Mouse (Mus musculus): ENCODE data around the gene Ugcg.

Ugcg gene
- long read RNA-seq, experiment 1, partial matches to known transcripts: 0 of 2 reads
- long read RNA-seq, experiment 1, other reads (novel, unspliced or antisense): 2 of 2 reads
- long read RNA-seq, experiment 2, full-length matches to known transcripts: 1 of 2 reads
- long read RNA-seq, experiment 2, partial matches to known transcripts: 0 of 2 reads
- long read RNA-seq, experiment 2, other reads (novel, unspliced or antisense): 1 of 2 reads

DNA sequence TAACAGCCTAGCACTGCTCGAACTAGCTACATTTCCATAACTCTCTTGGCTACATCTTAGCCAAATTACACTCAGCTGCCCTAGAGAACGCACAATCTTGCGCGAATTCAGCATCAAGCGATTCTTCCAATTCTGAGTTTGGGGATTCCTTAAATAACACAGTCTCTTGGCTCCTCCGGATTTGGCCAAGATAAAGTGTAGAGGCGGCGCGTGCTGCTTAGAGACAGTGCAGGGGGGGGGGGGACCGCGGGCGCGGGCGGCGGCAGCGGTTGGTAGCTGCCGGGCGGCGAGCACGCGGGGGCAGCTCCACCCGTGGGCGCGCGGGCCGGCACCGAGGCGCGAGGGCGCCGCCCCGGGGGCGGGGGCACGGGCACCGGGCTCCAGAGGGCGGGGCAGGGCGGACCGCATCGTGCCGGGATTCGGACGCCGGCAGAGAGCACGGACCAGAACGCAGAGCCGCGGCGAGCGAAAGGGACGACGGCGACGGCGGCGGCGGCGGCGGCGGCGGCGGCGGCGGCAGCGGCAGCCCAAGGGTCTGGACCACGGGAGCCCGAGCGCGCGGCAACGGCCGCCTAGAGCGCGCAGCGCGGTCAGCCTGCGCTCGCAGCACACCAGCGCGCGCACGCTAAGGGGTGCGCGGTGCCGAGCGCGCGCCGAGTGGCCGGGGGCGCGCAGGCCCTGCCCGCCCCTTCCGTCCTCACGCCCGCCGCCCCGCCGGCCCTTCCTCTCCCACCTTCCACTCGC, at the start of gene Ugcg:
TSS of gene Ugcg (plus strand) at position 456 of the 744 bp plus-strand sequence.
- intact Hi-C loops (cut with DNase I): loop anchor here (5.0 kb wide), 3 partner anchors 67 to 133 kb away; no protein-coding TSS in a partner anchor

DNA sequence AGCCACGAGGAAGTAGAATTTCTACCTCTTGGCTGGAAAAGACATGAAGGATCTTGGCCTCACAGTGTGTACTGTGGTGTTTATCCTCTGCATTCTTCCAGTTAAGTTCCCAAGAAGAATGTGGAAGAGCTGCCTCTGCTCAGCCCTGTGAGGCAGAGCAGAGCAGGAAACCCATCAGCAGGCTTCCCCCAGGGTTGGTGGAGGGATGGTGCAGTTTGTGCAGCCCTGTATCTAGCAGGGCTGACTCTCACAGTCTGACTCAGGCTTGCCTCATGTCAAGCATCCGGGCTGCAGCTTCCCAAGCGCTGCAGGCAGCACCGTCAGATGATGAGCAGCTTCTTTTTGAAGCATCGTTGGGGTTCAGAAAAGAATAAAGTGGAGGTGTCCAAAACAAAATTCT, 40.0 kb upstream of the Ugcg start:
- intact Hi-C loops (cut with DNase I): no loop called here

DNA sequence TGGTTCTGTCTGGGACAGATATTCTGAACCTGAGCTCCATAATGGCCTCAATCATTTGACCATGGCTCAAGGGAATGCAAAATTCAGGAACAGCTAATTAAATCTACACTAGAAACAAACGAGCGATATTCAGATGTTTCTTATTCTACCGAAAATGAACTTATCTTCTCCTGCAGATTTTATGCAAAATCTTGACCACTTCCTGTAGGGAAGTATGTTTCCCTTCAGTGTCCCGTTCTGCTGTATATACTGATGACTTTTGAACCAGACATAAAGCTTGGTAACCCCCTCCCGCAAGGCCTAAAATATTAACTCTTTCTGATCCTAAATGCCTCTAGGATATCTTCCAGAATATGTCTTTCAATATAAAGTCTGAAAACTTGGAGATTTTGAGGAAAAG, 38.1 kb upstream of the Ugcg start:
- intact Hi-C loops (cut with DNase I): no loop called here

- intact Hi-C loops (cut with DNase I): no loop called here
These were observed 37.1 kb upstream of the Ugcg start for GRCm38 (mm10) chr4:59151953-59152352.

GRCm38 (mm10) chr4:59156897-59157592, 32.0 kb upstream of the Ugcg start:
- intact Hi-C loops (cut with DNase I): no loop called here

DNA sequence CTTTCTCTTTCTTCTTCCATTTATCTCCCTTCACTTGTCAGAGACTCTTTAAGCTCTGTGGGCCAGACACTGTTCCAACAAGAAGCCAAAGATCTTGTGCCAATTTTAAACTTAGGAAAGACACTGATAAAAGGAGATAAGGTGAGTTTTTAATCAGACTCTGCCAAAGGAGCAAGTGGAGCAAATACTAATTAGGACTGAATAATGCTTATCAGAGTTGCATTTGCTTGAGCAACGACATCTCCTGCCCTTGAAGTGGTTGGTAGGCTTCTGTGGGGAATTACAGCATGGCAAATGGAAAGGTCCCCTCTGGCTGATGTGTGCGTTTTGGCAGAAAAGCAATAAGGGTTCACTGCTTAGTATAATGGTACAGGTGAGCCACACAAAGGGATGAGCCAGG, 31.4 kb upstream of the Ugcg start:
- intact Hi-C loops (cut with DNase I): no loop called here

DNA sequence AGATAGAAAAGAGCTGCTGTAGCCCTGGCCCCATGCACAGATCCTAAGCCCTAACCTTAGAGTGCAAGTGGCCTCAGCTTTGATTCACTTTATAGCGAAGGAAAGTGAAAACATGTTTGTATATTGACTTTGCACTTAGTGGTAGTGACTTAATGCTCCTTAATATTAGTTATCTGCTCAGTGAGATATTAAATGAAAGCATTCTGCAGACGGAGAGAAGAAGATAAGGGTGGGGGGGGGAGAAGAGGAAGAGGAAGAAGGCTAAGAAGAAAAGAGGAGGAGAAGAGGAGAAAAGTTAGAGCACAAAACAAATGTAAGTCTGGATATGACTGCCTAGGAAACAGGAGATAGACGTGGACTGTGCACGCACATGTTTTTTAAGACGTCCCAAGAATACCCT, 28.8 kb upstream of the Ugcg start:
- intact Hi-C loops (cut with DNase I): no loop called here

GRCm38 (mm10) chr4:59160959-59161670, 27.9 kb upstream of the Ugcg start:
- intact Hi-C loops (cut with DNase I): no loop called here

DNA sequence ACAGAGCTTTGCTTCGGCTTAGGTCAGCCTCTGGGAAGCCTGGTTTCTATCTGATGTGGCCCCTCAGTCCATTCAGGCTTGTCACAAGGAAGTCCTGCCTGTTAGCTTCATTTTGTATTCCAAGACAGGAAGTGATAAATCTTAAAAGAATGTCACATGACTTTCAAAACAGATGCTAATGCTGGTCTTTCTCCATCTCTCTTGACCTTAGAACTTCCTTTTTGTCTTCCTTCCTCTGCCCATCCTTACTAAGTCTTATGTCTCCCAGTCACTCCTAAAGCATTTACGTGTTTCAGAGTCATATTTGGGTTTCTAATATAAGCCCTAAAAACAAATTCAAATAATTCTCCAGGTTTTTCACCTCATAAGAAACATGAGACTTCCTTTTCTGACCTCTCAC, 25.0 kb upstream of the Ugcg start:
- intact Hi-C loops (cut with DNase I): no loop called here

DNA sequence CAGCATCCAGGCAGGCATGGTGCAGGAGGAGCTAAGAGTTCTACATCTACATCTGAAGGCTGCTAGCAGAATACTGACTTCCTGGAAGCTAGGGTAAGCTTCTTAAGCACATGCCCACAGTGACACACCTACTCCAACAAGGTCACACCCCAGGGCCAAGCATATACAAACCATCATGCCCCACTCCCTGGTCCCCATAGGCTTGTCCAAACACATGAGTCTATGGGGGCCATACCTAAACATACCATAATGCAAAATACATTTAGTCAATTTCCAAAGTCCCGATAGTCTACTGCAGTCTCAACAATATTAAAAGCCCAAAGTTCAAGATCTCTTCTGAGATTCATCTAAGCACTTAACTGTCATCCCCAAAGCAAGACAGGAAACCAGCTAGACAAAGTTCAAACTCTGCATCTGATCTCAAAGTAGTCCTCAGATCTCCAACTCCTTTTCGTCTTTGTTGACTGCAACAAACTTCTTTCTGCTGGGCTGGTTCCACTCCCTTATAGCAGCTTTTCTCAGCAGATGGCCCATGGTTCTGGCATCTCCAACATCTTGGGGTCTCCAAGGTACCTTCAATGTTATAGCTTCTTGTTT, 21.7 kb upstream of the Ugcg start:
- intact Hi-C loops (cut with DNase I): no loop called here

DNA sequence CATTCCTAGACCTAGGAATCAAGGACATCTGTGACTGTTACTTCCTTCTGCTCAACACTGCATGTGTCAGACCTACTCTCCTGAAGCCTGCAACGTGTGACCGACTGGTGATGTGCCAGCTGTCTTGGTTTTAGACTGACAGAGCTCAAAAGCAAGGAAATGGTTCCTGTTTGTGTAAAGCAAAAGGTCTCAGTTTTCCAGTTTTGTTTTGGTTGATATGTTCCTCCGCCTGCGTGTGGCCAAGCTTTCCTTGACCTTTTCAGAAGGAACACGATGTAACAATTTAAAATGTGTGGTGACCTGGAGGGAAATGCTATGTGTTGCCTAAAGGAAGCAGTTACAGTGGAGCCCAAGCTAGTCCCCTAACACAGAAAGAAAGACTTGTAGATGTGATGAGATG, 19.1 kb upstream of the Ugcg start:
- intact Hi-C loops (cut with DNase I): no loop called here

DNA sequence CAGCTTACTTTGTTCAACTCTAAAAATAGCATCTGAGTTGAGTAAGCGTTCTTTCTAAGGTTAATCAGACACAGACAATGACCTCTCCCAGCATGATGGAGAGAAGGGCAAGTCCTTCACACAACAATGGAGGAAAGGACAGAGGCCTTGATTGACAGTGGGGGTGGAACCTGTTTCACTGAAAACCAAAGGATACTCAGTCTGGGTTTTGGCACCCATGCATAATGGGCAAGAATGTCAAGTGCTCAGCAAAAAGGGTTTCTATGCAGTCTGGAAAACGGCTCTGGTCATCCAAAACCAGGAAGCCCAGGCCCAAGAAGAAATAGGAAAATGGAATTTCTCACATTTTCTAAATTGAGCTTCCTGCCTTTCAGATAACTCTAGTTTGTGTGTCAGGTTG, 16.4 kb upstream of the Ugcg start:
- intact Hi-C loops (cut with DNase I): no loop called here

GRCm38 (mm10) chr4:59173181-59173922, 15.7 kb upstream of the Ugcg start:
- intact Hi-C loops (cut with DNase I): no loop called here

DNA sequence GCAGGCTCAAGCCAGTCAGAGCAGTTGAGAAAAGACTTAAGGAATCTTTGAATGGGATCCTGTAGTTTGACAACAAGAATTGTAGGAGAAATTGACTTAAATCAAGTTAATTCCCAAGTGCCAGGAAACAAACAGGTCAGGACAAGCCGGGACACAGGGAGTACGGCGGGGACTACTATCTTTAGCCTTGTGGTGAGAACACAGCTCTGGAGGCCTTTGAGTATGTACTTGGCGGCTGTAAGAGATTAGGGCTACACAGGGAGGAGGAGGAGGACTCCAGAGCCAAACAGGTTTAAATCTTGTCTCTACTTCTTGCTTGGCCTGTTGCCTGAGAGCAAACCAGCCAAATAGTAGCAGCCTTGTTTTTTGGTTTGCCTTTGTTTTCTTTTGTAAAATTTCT, 14.1 kb upstream of the Ugcg start:
- intact Hi-C loops (cut with DNase I): no loop called here

DNA sequence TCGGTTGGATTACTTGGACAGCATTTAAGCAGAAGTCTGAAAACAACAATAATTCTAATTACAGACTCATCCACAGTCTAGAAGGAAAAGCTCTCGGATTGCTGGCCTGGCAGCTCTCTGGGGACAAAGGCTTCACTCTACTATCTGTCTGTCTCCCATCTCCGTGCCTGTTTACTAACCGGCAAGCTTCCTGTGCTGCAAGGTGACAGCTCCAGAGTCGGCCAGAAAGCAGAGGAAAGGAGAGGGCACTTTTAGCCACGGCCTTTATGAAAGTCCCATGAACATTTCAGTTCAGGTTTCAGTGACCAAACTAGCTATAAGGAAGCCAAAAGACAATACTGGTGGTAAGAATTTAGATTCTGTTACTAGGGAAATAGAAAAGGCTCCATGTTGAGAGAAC, 13.1 kb upstream of the Ugcg start:
- intact Hi-C loops (cut with DNase I): no loop called here

DNA sequence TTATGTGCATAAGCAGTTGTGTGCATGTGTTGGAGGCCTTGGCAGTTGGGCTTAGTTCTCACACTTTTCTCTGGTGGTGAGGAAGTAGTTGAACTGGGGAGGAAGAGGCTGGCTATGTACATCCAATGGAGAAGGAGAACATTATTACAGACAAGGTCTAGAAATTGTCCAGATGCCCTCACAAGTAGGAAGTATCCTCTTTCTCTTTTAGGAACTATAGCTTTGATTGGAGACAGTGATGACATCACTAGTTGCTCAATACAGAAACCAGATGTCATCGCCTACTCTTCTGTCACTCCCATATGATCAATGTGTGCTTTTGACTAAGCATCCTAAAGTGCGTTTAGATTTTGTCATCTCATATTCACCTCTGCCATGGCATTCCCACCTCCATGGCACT, 11.5 kb upstream of the Ugcg start:
- intact Hi-C loops (cut with DNase I): no loop called here

GRCm38 (mm10) chr4:59181320-59182271, 7.5 kb upstream of the Ugcg start:
- intact Hi-C loops (cut with DNase I): no loop called here

GRCm38 (mm10) chr4:59185671-59186070, 3.4 kb upstream of the Ugcg start:
- intact Hi-C loops (cut with DNase I): loop anchor here (5.0 kb wide), 3 partner anchors 63 to 137 kb away; no protein-coding TSS in a partner anchor

DNA sequence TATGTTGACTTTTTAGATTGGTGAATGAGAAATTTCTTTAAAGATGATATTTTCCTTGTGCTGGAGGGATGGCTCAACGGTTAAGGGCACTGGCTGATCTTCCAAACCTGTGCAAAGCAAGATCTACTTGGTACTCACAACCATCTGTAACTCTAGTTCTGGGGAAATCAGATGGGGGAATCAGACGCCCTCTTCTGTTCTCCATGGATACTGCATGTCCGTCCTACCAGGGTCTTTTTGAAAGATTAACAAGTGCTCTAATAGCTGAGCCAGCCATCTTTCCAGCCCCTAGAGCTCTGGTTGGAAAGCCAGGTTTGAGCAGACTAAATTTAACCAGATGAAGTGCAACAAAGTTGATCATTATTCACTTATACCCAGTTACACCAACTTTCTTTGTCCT, 1.8 kb upstream of the Ugcg start:
- intact Hi-C loops (cut with DNase I): loop anchor here (1.0 to 5.0 kb wide), 4 partner anchors 65 to 153 kb away; no protein-coding TSS in a partner anchor

Data from adrenal gland (tissue).